Mouse (Mus musculus) liver, embryonic 15.5 days (tissue): ENCODE measurements at regions not wholly inside any gene's neighbourhood (a gene's known extent, or its start where the extent isn't known, plus 50 kb on each side); places are given as distances from the start of the nearest gene placed in this dataset.

Experiments
- ATAC-seq: fragments of 200-750 bp; cut with Nextera tagmentation; 2 replicates; pipeline ENCODE4 v1.8.0; 2017; ENCODE audit warnings: moderate number of reproducible peaks, mild to moderate bottlenecking, moderate library complexity; ENCODE audit not compliant: insufficient read depth
- H3K27ac ChIP-seq: fragments of 300-500 bp; sonication (generic); replicated peaks from 2 replicates; pipeline ENCODE4 v1.5.1; 2015; ENCODE audit warnings: mild to moderate bottlenecking, inconsistent platforms
- H3K27me3 ChIP-seq: fragments of 300-500 bp; sonication (generic); 2 replicates; pipeline ENCODE4 v1.6.1; 2015; ENCODE audit warnings: mild to moderate bottlenecking, inconsistent platforms
- H3K36me3 ChIP-seq: fragments of 300-500 bp; sonication (generic); replicated peaks from 2 replicates; pipeline ENCODE4 v1.6.1; 2015; ENCODE audit warnings: moderate library complexity, mild to moderate bottlenecking, inconsistent platforms
- H3K4me1 ChIP-seq: fragments of 300-500 bp; sonication (generic); replicated peaks from 2 replicates; pipeline ENCODE4 v1.6.1; 2015; ENCODE audit warnings: inconsistent platforms
- H3K4me2 ChIP-seq: fragments of 300-500 bp; sonication (generic); 2 replicates; pipeline ENCODE4 v1.6.1; 2015; ENCODE audit warnings: moderate library complexity, mild to moderate bottlenecking, inconsistent platforms
- H3K4me3 ChIP-seq: fragments of 300-500 bp; sonication (generic); replicated peaks from 2 replicates; pipeline ENCODE4 v1.5.1; 2015; ENCODE audit warnings: mild to moderate bottlenecking, inconsistent platforms
- H3K9ac ChIP-seq: fragments of 300-500 bp; sonication (generic); 2 replicates; pipeline ENCODE4 v1.6.1; 2015; ENCODE audit warnings: moderate library complexity, mild to moderate bottlenecking, inconsistent platforms
- H3K9me3 ChIP-seq: fragments of 300-500 bp; sonication (generic); replicated peaks from 2 replicates; pipeline ENCODE4 v1.6.1; 2016; ENCODE audit warnings: inconsistent platforms
- WGBS: fragments of 180-500 bp; shearing (Covaris S2); methylation state at CpG from one replicate; pipeline ENCODE4 v1.1.7; 2015; ENCODE audit warnings: mixed read lengths; ENCODE audit not compliant: insufficient replicate concordance; 5-methylcytosine and 5-hydroxymethylcytosine counted together

DNA sequence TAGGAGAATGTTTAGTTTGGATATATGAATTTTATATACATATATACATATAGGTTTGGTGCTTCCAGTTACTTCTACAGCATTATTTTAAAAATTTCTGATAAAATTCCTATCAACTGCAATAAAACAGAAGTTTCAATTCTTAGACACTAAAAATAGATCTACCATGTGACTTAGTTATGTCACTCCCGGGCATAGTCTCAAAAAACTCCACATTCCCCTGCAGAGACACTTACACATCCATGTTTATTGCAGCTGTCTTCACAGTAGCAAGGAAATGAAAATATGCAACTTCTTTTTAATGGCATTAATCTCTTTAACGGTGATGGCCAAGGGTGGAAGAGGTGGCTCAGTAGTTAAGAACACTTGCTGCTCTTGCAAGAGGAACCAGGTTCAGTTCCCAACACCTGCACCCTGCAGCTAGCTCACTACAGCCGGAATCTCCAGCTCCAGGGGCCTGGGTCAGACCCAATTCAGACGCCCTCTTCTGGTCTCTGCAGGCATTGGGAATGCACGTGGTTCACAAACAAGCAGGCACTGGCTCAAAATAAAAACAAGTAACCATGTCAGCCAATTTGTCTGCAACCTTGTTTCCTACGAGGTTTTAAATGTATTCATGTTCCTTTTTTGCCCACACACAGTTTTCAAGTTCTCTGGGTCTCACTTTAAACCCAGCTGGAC, 204.4 kb downstream of the Adra2a start:
- Histone ChIP-seq H3K4me3 (no peak overlapping the region), H3K4me2 (no peak overlapping the region), H3K9ac (no peak overlapping the region), H3K36me3 (no peaks in the 10 kb centered on the region), H3K27me3 (no peaks in the 10 kb centered on the region), H3K4me1 (no peaks in the 10 kb centered on the region), H3K27ac (no peak overlapping the region), H3K9me3 (no peaks in the 10 kb centered on the region)
- 18% methylated on average over 6 of the region's 6 CpGs for WGBS
- no peak for ATAC-seq

DNA sequence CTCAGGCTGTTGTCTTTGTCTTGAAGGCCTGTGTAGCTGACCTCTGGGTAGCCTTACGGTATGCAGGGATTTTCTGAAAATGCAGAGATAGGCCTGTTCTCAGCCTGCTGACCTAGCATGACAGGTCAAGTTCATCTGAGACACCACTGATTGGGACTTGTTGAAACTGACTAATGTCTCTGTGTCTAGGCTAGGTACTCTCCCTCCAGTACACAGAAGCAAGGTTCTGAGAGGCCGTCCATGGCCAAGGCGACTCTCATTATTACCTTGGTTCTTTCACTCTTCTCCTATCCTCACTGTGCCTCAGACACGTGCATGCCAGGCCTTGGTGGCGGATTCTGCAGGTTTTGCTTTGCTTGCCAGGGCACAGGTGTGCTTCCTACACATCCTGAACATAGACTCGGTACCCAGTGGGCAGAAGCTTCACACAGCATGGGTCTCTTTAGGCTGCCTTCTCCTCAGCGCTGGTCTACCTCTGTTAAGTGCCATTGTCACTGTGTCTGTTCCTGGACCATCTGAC, 208.3 kb downstream of the Adra2a start:
- H3K36me3 ChIP-seq, result no peaks in the 10 kb centered on the region
- no peaks in the 10 kb centered on the region for H3K27me3 ChIP-seq
- no peaks in the 10 kb centered on the region for H3K9me3 ChIP-seq
- ATAC-seq, result no peak
- H3K4me1 ChIP-seq, result no peaks in the 10 kb centered on the region
- no peak overlapping the region for H3K9ac ChIP-seq
- 60% methylated on average over 7 of the region's 7 CpGs for WGBS
- no peak overlapping the region for H3K4me3 ChIP-seq
- no peak overlapping the region for H3K4me2 ChIP-seq
- H3K27ac ChIP-seq, result no peak overlapping the region

DNA sequence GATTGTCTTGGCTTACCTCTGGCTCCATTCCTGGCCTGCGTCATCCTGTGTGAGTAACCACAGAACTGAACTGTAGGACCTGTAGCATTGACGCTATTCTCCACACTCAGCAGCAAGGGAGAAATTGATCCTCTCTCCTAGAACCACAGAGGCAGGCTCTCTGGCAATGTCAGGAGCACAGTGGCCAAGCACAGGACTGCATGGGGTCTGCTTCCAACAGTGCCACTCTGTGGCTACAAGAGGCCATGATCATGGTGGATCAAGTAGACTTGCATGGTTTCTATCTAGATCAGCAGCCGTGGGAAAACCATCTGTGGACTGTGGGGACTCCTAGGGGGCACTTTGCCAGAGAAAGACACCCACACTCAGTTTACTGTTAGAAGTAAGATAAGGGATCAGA, 213.9 kb downstream of the Adra2a start:
- H3K4me3 ChIP-seq, result no peak overlapping the region
- WGBS, result 64% methylated on average over 3 of the region's 3 CpGs
- H3K9ac ChIP-seq, result no peak overlapping the region
- H3K36me3 ChIP-seq, result no peaks in the 10 kb centered on the region
- no peak for ATAC-seq
- no peaks in the 10 kb centered on the region for H3K4me1 ChIP-seq
- no peak overlapping the region for H3K4me2 ChIP-seq
- no peaks in the 10 kb centered on the region for H3K9me3 ChIP-seq
- H3K27me3 ChIP-seq, result no peaks in the 10 kb centered on the region
- no peak overlapping the region for H3K27ac ChIP-seq

DNA sequence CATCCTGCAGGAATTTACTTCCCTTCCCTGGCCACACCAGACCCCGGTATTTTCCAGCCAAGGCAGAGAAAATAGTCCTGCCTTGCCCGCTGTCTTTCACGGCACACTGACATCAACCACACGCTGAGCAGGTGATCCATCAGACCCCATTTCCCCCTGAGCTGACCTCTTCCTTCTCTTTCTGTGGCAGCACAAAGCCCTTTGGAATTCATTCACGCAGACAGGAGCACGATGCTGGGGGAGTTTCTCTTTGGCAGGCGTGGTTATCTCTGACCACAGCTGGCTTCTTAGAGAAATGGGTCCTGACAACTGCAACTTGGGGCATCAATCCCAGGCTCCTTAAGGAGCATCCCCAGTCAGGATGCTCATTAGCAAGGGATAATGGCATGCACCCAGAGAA, 215.2 kb downstream of the Adra2a start:
- H3K27ac ChIP-seq, result no peak overlapping the region
- 9% methylated on average over 7 of the region's 7 CpGs for WGBS
- H3K9me3 ChIP-seq, result no peaks in the 10 kb centered on the region
- ATAC-seq, result no peak
- no peaks in the 10 kb centered on the region for H3K36me3 ChIP-seq
- no peak overlapping the region for H3K9ac ChIP-seq
- no peaks in the 10 kb centered on the region for H3K27me3 ChIP-seq
- H3K4me1 ChIP-seq, result no peaks in the 10 kb centered on the region
- H3K4me2 ChIP-seq, result no peak overlapping the region
- H3K4me3 ChIP-seq, result no peak overlapping the region

DNA sequence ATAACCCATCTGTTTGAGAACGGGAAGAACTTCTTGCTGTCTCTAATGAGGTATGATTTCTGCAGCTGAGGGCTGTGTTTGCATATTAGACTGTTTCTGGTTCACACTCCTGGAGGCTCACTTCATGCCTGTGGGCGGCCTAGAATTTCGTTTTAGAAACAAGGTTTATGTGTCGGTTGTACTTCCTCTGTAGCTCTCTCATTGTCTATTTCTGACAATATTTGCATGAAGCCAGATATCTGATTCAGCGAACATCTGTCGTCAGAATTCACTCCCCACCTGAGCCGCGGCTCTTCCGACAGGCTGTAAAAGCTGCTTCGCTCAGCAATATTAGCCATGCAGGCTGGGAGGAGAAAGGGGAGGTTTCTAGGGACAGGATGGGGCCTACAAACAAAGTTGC, 233.4 kb downstream of the Adra2a start:
- no peak overlapping the region for H3K4me2 ChIP-seq
- no peaks in the 10 kb centered on the region for H3K36me3 ChIP-seq
- no peak overlapping the region for H3K9ac ChIP-seq
- no peak overlapping the region for H3K4me3 ChIP-seq
- no peaks in the 10 kb centered on the region for H3K27me3 ChIP-seq
- no peak for ATAC-seq
- H3K4me1 ChIP-seq, result no peaks in the 10 kb centered on the region
- WGBS, result 80% methylated on average over 10 of the region's 10 CpGs
- H3K27ac ChIP-seq, result no peak overlapping the region
- H3K9me3 ChIP-seq, result no peaks in the 10 kb centered on the region

DNA sequence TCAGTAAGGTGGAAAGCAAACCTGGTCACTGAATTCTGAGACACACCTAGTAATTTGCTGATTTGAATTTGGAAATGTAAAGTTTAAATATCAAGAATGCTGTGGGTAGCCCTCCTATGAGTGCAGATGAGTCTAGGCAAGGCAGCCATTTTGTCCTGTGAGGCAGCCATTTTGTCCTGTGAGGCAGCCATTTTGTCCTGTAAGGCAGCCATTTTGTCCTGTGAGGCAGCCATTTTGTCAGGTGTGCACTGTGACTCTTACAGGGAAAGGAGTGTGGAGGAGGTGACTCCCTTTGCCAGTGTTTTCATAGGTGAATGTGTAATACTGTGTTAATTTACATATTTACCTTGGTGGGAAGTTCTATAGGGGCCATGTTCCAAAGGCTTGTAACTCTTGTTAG, 241.5 kb downstream of the Adra2a start:
- no peak overlapping the region for H3K4me3 ChIP-seq
- no peaks in the 10 kb centered on the region for H3K9me3 ChIP-seq
- H3K9ac ChIP-seq, result no peak overlapping the region
- H3K27ac ChIP-seq, result no peak overlapping the region
- no peaks in the 10 kb centered on the region for H3K36me3 ChIP-seq
- ATAC-seq, result no peak
- H3K27me3 ChIP-seq, result no peaks in the 10 kb centered on the region
- H3K4me1 ChIP-seq, result no peaks in the 10 kb centered on the region
- no peak overlapping the region for H3K4me2 ChIP-seq

DNA sequence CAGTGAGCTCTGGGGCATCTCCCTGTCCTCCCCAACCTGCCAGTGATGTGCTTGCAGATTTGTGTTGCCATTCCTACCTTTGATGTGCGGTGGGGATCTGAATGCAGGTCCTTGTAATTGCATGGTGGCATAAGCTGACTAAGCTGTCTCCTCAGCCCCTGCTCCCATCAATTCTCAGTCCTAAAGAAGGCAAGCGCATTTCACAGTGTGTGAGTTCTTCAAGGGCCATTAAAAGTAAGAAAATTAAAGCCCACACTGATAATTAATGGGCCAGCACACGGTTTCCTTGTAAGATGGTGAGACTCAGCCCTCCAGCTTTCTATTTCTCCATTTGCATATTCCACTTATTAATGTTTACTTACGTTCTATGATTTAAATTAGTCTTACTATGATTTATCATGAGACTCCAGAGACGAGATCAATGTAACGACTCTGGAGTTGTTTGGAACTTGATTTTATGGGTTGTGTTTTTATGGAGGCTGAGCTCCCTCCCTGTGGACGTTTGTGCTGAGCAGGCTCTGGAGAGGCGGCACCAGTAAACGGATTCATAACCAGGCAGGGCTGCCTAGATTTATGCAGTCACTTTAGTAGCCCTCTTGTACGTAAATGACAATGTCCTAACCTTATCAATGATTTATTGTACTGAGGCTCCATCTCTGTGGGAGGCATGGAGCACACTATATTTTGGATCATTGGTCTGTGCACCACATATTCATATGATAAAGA, 253.9 kb downstream of the Adra2a start:
- H3K9ac ChIP-seq, result no peak overlapping the region
- H3K9me3 ChIP-seq, result no peaks in the 10 kb centered on the region
- ATAC-seq, result no peak
- no peaks in the 10 kb centered on the region for H3K4me1 ChIP-seq
- no peak overlapping the region for H3K4me3 ChIP-seq
- H3K27me3 ChIP-seq, result no peaks in the 10 kb centered on the region
- H3K27ac ChIP-seq, result no peak overlapping the region
- no peak overlapping the region for H3K4me2 ChIP-seq
- no peaks in the 10 kb centered on the region for H3K36me3 ChIP-seq
- WGBS, result 64% methylated on average over 10 of the region's 10 CpGs

DNA sequence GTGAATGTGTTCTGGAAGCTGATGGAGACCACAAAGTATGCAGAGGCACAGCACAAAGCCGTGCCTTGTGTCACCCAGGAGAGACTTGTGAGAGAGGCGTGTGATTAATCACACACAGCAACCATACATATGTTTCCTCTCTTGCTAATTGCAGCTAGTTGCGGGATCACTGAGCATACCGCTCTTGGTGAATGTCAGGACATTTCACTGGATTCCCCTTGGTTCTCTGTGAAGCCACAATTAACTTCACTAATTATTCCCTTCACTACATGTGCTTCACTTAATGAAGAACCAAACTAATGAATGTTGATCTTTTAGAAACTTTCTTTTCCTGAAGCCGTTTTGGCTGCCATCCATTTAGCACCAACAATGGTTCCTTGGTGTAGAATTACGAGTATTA, 267.3 kb downstream of the Adra2a start:
- H3K9me3 ChIP-seq, result no peaks in the 10 kb centered on the region
- no peak overlapping the region for H3K27ac ChIP-seq
- 65% methylated on average over 6 of the region's 6 CpGs for WGBS
- no peaks in the 10 kb centered on the region for H3K4me1 ChIP-seq
- H3K4me3 ChIP-seq, result no peak overlapping the region
- H3K9ac ChIP-seq, result no peak overlapping the region
- ATAC-seq, result no peak
- H3K27me3 ChIP-seq, result no peaks in the 10 kb centered on the region
- H3K36me3 ChIP-seq, result no peaks in the 10 kb centered on the region
- no peak overlapping the region for H3K4me2 ChIP-seq

DNA sequence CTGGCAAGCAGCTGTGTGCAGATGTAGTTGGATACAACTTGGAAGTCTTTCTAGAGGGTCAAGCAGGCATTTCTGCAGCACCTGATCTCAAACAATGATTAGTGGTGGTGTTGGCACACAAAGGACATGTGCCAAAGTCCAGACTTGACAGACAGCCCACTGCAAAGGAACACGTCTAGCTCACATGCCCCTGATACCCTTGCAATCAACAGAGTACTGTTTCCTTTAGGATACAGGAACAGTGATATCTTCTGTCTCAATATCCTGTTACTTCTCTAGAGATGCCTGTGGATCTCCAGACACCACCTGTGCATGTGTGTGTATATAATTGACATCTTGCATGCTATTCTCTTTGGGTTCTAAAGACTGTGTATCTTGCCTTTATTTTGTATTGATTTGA, 267.8 kb downstream of the Adra2a start:
- Histone ChIP-seq H3K4me2 (no peak overlapping the region), H3K9me3 (no peaks in the 10 kb centered on the region), H3K27me3 (no peaks in the 10 kb centered on the region), H3K4me3 (no peak overlapping the region), H3K4me1 (no peaks in the 10 kb centered on the region), H3K36me3 (no peaks in the 10 kb centered on the region), H3K27ac (no peak overlapping the region), H3K9ac (no peak overlapping the region)
- WGBS, result 52% methylated on average over 1 of the region's 1 CpGs
- no peak for ATAC-seq

DNA sequence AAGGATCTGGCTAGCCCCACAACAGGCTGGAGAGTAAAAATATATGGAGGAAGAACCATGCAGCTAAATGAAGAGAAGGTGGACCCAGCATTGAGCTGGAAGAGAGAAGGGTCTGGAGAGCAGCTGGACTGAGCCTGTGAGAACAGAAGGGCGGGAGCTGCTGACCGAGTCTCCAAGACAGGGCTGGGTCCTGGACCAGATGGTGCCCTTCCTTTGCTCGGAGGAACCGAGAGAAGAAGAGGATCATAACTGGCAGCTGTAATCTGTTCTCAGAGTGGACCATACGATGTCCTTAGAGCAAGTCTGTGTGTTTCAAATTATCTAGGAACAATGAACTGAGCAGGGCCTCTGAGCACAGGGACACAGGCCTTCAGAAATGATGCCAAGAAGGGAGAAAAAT, 279.3 kb downstream of the Adra2a start:
- ATAC-seq, result no peak
- no peaks in the 10 kb centered on the region for H3K36me3 ChIP-seq
- no peaks in the 10 kb centered on the region for H3K9me3 ChIP-seq
- no peak overlapping the region for H3K9ac ChIP-seq
- no peak overlapping the region for H3K4me2 ChIP-seq
- WGBS, result 49% methylated on average over 5 of the region's 5 CpGs
- no peak overlapping the region for H3K27ac ChIP-seq
- H3K27me3 ChIP-seq, result no peaks in the 10 kb centered on the region
- no peak overlapping the region for H3K4me3 ChIP-seq
- H3K4me1 ChIP-seq, result no peaks in the 10 kb centered on the region

DNA sequence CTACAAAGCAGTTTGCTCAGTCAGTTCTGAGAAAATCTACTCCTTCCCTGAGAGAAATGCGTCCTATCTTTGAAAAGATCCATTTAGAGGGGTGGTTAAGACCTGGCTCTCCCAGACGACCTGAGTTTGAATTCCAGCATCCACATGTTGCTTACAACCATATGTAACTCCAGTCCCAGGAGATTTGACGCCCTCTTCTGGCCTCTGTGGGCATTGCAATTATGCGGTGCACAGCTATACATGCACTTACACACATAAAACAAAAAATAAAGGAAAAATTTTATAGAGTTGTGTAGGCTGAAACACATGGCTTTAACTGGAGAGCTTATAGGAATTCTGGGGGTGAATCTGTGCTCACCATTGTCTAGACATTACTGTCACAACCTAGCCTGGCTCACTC, 281.0 kb downstream of the Adra2a start:
- Histone ChIP-seq H3K4me3 (no peak overlapping the region), H3K4me2 (no peak overlapping the region), H3K27ac (no peak overlapping the region), H3K27me3 (no peaks in the 10 kb centered on the region), H3K9ac (no peak overlapping the region), H3K9me3 (no peaks in the 10 kb centered on the region), H3K4me1 (no peaks in the 10 kb centered on the region), H3K36me3 (no peaks in the 10 kb centered on the region)
- 38% methylated on average over 4 of the region's 4 CpGs for WGBS
- ATAC-seq, result no peak

DNA sequence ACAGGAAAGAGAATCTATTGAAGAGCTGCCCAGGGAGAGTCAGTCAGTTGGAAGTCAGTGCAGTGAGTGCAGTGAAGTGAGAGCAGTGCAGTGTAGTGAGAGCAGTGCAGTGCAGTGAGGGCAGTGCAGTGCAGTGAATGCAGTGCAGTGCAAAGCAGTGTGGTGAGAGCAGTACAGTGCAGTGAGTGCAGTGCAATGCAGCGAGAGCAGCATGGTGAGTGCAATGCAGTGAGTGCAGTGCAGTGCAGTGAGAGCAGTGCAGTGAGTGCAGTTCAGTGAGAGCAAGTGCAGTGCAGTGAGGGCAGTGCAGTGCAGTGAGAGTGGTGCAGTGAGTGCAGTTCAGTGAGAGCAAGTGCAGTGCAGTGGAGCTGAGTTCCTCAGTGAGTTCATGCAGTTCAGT, 288.2 kb downstream of the Adra2a start:
- no peak for ATAC-seq

More for the DNA sequence above, 288.2 kb downstream of the Adra2a start:
- Histone ChIP-seq H3K4me1 (no peaks in the 10 kb centered on the region), H3K27me3 (no peaks in the 10 kb centered on the region), H3K27ac (no peak overlapping the region), H3K4me3 (no peak overlapping the region), H3K9me3 (no peaks in the 10 kb centered on the region), H3K9ac (no peak overlapping the region), H3K4me2 (no peak overlapping the region), H3K36me3 (no peaks in the 10 kb centered on the region)
- WGBS, result 45% methylated on average over 1 of the region's 1 CpGs
